Mouse (Mus musculus) left cerebral cortex, adult 11 months (tissue): Measurements from ENCODE around the gene Dirc2.

Source experiments
- DNase-seq: peaks from one replicate; pipeline ENCODE4 v3.0.0; 2022; ENCODE audit warnings: low spot score

Gene Dirc2

GRCm38 (mm10) chr16:35768785-35769642 lies at the start of gene Dirc2:
TSS of gene Dirc2 (minus strand) at chr16:35769356.
- peak; percentile 67 for DNase-seq

- DNase-seq, result peak; percentile 61
These were observed 48.3 kb upstream of the Dirc2 start for GRCm38 (mm10) chr16:35817255-35818089.

GRCm38 (mm10) chr16:35813119-35813518 lies 44.0 kb upstream of the Dirc2 start:
- no peak for DNase-seq

- no peak for DNase-seq
These were observed 39.7 kb upstream of the Dirc2 start for GRCm38 (mm10) chr16:35808838-35809237.

GRCm38 (mm10) chr16:35807663-35807992 lies 38.5 kb upstream of the Dirc2 start:
- DNase-seq, result no peak

- DNase-seq, result no peak
These were observed 38.0 kb upstream of the Dirc2 start for GRCm38 (mm10) chr16:35806973-35807662.

- DNase-seq, result no peak
These were observed 34.6 kb upstream of the Dirc2 start for GRCm38 (mm10) chr16:35803723-35804122.

GRCm38 (mm10) chr16:35802163-35802562 lies 33.0 kb upstream of the Dirc2 start:
- no peak for DNase-seq

- DNase-seq, result no peak
These were observed 22.9 kb upstream of the Dirc2 start for GRCm38 (mm10) chr16:35791962-35792521.

GRCm38 (mm10) chr16:35788330-35788729 lies 19.2 kb upstream of the Dirc2 start:
- DNase-seq, result no peak

GRCm38 (mm10) chr16:35787568-35788189 lies 18.5 kb upstream of the Dirc2 start:
- no peak for DNase-seq

GRCm38 (mm10) chr16:35787163-35787562 lies 18.0 kb upstream of the Dirc2 start:
- DNase-seq, result no peak

GRCm38 (mm10) chr16:35784134-35784725 lies 15.1 kb upstream of the Dirc2 start:
- DNase-seq, result no peak

- DNase-seq, result no peak
These were observed 14.0 kb upstream of the Dirc2 start for GRCm38 (mm10) chr16:35783207-35783573.

- no peak for DNase-seq
These were observed 13.5 kb upstream of the Dirc2 start for GRCm38 (mm10) chr16:35782451-35783206.

- no peak for DNase-seq
These were observed 12.5 kb upstream of the Dirc2 start for GRCm38 (mm10) chr16:35781651-35782050.

GRCm38 (mm10) chr16:35781096-35781495 lies 11.9 kb upstream of the Dirc2 start:
- no peak for DNase-seq

- no peak for DNase-seq
These were observed 10.5 kb upstream of the Dirc2 start for GRCm38 (mm10) chr16:35779681-35780080.

GRCm38 (mm10) chr16:35777768-35778167 lies 8.6 kb upstream of the Dirc2 start:
- no peak for DNase-seq

- no peak for DNase-seq
These were observed 7.6 kb upstream of the Dirc2 start for GRCm38 (mm10) chr16:35776737-35777136.

- no peak for DNase-seq
These were observed 6.7 kb upstream of the Dirc2 start for GRCm38 (mm10) chr16:35775835-35776234.
